Mouse (Mus musculus): ENCODE measurements at regions not wholly inside any gene's neighbourhood (a gene's known extent, or its start where the extent isn't known, plus 50 kb on each side); places are given as distances from the start of the nearest gene placed in this dataset.

- ATAC-seq (ENCODE audit: poor library complexity, severe bottlenecking) = no peak
Measured at GRCm38 (mm10) chr2:160421216-160421911, 54.5 kb upstream of the Mafb start.

DNA sequence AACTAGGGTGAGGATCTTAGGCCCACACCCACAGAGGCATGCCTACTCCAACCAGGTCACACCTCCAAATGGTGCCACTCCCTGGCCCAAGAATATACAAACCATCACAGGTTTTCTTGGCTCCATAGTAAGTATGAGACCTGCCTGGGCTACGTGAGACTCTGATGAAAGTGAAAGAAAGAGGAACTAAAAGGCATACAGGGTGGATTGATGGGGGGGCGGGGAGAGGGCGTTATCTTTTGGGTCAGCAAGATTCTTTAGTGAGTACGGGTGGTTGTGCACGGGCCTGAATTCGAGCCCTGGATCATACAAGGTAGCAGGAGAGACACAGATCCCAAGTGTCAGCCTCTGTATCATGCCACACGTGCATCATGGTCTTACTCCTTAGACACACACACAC lies 57.6 kb upstream of the Mafb start:
- no peak for ATAC-seq (ENCODE audit: poor library complexity, severe bottlenecking)

DNA sequence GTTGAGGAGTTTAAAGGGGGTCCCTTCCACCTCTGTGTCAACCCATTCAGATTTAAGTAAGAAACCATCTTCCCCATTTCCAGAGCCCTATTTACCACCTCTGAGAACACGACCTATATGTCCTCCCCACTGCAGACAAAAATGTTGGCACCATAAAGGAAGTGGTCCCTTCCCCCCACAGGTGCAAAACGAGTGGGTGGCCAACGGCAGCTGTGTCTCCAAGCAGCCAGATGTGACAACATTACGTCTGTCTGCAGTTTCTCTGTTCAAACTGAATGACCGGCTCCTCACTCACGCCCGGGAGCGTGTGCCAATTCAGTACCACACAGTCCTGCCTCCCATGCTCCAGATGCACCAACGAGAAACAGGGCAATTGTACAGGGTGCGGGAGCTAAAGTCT lies 60.6 kb upstream of the Mafb start:
- ATAC-seq (ENCODE audit: poor library complexity, severe bottlenecking) = no peak

DNA sequence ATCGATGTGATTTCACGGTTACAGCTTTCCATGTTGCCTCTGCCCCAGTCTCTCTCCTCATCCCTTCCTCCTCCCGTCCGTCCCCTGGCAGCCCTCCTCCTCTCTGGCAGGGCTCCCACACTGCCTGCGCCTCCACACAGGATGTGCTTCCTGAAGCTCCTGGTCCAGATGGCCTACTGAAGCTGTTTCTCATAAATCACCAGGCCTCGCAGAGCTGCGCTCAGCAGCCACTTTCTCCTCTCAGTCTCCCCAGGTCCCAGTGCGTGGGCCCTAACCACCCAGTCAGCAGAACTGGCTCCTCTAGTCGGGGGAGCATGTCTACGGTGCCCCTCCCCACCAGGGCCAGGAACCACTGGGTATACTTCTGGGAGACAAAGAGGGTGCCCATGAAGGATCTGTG lies 66.4 kb upstream of the Mafb start:
- ATAC-seq (ENCODE audit: poor library complexity, severe bottlenecking) = no peak

DNA sequence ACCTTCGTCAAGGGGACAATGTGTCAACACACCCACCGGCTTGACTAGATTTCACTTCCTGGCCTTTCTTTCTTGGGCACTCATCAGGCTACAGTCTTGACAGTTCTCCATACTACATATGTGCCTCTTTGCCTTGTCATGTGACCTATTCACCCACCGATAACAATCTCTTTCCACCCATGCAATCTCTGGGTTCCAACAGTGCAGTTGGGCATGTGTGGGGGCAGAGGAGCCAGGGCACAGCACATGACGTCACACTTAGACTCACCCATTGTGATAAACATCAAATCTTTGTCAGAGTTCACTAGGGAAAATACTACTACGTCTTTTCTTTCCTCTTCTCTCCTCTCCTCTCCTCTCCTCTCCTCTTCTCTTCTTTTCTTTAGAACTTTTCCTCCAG lies 67.8 kb upstream of the Mafb start:
- ATAC-seq (ENCODE audit: poor library complexity, severe bottlenecking) = no peak

DNA sequence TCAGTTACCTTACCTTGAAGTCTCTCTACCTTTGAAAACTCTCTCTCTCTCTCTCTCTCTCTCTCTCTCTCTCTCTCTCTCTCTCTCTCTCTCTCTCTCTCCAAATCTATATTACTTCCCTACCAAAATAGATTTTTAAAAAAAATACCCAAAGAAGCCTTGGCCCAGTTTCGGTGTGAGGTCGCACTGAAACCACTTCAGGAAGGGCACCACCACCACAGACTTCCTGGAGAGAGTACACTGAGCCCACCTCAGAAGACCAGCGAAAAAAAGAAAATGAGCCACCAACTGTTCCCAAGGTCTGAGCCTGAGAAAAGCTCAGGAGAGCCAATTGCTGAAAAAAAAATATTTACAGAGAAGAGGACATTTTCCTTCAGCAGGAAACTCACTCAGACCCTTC lies 68.8 kb upstream of the Mafb start:
- ATAC-seq (ENCODE audit: poor library complexity, severe bottlenecking) = peak; percentile 41

DNA sequence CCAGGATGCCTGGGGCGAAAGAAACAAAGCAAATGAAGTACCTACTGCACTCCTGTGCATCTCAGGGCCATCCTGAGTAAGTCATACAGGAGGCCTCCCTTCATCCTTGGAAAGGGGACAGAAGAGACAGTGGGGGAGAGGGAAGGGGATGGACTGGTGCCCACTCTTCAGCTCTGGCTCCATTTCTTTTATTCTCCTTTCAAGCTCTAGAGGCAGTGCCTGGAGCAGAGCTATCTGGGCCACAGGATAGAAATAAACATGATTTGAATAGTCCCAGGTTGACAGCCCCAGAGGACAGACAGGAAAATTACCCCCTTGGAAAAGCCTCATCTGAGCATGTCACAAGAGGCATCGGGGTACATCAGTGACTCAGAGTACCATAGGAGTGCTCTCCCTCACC lies 72.2 kb upstream of the Mafb start:
- no peak for ATAC-seq (ENCODE audit: poor library complexity, severe bottlenecking)

DNA sequence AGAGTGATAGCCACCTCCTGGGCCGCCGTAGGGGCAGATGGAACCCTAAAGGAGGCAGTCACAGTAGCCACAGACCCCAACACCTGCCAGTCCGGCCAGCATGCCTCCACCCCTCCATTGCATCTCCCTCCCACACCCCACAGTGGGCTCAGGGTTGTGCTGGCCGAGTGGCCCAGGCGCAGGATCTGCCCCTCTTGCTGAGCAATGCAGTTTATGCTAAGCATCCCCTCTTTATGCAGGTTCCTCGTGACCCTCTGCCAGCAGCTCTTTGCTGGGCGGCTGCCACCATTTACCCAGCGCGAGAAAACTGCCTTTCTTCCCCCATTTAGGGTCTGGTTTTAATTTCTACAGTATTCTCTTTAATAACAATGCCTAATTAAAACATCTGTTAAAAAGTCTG lies 73.4 kb upstream of the Mafb start:
- ATAC-seq (ENCODE audit: poor library complexity, severe bottlenecking) = no peak

GRCm38 (mm10) chr2:160451057-160451456 lies 84.2 kb upstream of the Mafb start:
- no peak for ATAC-seq (ENCODE audit: poor library complexity, severe bottlenecking)

DNA sequence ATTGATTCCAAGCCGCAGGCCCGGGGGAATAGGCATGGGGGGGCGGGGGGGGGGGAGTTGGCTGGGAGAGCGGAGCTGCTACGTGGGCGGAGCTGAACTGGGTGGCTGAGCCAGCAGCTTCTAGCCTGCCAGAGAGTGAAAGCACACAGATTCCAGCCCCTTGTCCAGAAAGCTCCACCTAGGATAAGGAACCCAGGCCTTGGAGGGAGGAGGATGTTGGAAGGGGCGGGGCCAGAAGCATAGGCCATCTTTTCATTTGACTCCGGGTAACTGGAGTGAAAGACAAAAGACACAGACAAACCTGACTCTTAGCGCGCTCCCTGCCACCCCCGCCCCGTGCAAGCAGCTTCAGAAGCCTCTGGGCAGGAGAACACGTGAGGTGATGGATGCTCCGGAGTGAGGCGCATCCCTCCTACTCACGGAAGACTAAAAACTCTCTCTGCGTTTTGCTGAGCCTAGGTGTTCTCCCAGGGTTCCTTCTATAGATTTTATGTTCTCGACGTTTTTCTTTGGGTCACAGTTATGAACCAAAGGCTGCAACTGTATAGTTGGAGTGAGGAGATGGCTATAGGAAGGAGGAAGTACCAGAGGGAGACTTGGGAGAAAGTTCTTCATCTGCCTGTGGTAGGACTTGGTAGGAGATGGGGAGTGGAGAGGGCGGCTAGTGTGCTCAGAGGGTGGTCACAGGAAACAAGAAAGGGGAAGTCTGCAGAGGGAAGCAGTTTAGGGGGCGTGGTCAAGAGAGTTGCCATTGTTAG lies 84.8 kb upstream of the Mafb start:
- ATAC-seq (ENCODE audit: poor library complexity, severe bottlenecking) = peak; percentile 87

DNA sequence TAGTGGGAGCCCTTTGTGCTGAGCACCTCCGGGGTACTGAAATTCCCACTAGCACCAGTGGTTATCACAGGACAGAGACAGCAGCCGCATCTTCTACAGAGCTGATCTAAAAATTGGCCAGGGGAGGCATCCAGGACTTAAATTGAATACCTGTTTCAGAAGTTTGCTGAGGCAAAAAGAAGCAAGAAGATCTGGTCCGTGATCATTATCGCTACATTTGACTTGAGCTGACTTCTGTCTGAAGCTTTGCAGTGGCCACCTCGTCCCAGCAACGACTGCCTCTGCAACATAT lies 85.3 kb upstream of the Mafb start:
- ATAC-seq (ENCODE audit: poor library complexity, severe bottlenecking) = no peak

- no peak for ATAC-seq (ENCODE audit: poor library complexity, severe bottlenecking)
Measured at GRCm38 (mm10) chr2:160452730-160453129, 85.9 kb upstream of the Mafb start.

- ATAC-seq (ENCODE audit: poor library complexity, severe bottlenecking) = peak; percentile 64
Measured at GRCm38 (mm10) chr2:160455617-160456016, 88.8 kb upstream of the Mafb start.

GRCm38 (mm10) chr2:160456681-160457080 lies 89.8 kb upstream of the Mafb start:
- no peak for ATAC-seq (ENCODE audit: poor library complexity, severe bottlenecking)

DNA sequence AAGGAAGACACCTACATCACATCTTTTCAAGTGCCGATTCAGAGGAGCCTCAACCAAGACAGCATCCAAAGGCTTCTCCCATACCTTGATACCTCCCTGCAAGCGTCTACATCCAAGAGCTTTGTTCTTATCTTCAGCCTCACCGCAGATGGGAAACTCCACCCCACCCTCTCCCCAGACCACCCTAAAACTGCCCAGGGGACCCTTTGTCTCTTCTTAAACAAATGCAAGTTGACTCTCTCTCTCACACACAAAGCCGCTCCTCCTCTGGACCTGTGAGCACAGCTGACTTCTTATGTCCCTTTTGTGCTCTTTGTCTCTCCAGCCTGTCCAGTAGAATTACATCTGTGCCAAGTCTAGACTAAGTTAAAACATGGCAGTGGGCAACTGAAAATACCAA lies 104.7 kb upstream of the Mafb start:
- ATAC-seq (ENCODE audit: poor library complexity, severe bottlenecking) = no peak

- ATAC-seq (ENCODE audit: poor library complexity, severe bottlenecking) = no peak
Measured at GRCm38 (mm10) chr2:160476181-160476580, 109.3 kb upstream of the Mafb start.

DNA sequence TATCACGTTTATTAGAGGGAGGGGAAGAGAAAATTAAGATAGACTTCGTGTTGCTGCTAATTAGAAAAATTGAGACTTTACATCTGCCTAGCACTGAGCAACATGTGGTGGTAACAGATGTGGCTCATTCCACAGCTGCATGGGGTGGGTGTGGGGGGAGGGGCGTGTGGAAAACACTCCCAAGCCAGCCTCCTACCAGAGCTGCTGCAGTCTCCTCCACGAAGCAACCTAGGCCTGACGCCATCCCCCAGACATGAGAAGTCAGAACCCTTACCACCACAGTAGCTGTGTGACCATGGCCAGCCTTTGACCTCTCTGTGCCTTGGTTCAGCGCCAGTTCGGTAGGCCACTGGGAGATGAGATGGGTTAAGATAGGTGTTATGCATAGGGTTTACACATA lies 112.4 kb upstream of the Mafb start:
- no peak for ATAC-seq (ENCODE audit: poor library complexity, severe bottlenecking)

GRCm38 (mm10) chr2:160485097-160485496 lies 118.2 kb upstream of the Mafb start:
- no peak for ATAC-seq (ENCODE audit: poor library complexity, severe bottlenecking)

GRCm38 (mm10) chr2:160485515-160485914 lies 118.7 kb upstream of the Mafb start:
- no peak for ATAC-seq (ENCODE audit: poor library complexity, severe bottlenecking)

DNA sequence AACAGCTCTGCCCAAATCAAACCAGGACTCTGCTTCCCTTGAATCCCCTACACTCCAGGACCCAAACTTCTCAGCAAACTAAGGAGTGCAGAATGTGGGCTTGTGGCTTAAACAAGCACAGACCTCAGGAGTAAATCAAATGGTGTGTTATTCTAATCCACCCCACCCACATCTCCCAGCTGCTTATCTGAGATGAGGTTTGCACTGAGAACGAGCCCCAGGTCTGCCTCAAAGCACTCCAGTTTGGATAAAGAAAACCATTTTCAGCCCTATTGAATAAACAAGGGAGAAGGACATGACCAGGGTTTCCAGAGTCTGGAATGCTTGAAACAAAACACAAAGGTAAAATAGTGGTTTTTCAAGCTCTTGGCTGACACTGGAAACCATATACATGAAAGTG lies 132.9 kb upstream of the Mafb start:
- ATAC-seq (ENCODE audit: poor library complexity, severe bottlenecking) = no peak

- no peak for ATAC-seq (ENCODE audit: poor library complexity, severe bottlenecking)
Measured at GRCm38 (mm10) chr2:160502901-160503300, 136.0 kb upstream of the Mafb start.

DNA sequence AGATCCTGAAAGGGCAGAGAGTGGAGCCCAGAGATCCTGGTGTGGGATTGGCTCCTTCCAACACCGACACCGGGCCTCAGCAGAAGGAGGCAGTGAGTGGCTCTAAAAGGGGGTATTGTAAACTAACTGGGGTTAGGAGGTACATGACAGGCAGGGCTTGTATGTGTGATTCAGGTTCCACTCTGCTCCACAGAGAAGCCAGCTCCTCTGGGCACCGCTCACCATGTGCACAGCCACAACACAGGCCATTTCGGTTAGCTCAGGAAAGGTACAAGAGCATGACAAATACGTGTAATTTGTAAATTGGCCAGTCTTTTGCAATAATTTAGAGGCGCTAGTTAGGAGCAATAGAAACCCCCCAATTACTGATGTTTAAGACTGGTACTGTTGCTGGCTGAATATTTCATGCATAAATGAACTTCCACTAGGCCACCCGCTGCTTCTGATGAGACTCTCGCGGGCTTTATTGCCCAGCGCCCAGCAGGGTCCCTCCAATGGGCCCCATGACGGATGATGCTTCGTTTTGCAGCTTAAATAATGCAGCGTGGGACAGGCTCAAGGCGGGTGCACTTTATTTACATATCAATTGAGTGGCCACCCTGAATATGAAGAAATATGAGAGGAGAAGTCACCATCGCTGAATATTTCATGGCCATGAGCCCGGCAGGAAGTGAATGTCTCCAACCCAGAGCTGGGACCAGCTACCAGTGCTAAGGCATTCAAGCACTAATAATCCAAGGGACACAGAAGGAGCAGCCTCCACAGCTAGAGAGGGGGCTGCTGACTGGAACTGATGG lies 136.9 kb upstream of the Mafb start:
- no peak for ATAC-seq (ENCODE audit: poor library complexity, severe bottlenecking)
